Mouse (Mus musculus): Measurements from ENCODE around the gene Gpr137. TPM values are rescaled to one million over a fixed set of nuclear protein-coding genes. Genes with fewer than 3 reads are reported as not detected.
A peak's percentile ranks its signal among the peaks of the same experiment; 100 is the strongest.
"Not testable (repeated sequence)": the region's sequence is repeated elsewhere in the genome, so short reads cannot be mapped to it uniquely, and the experiment has no call there.

Gene Gpr137
- polyA plus RNA-seq (2015; fragmentation: Nextera tagmentation; extraction: Ambion mirVana), result 20.2 and 22.1 TPM in 2 replicates

GRCm38 (mm10) chr19:6942249-6942691 lies at the start of gene Gpr137:
TSS of gene Gpr137 (minus strand) at chr19:6942480.
- Histone ChIP-seq H3K27ac (ENCODE audit: low read length) (peak within 1 kb of the TSS; percentile 97), H3K4me3 (replicated peaks; ENCODE audit: low read length) (peak within 1 kb of the TSS; percentile 76), H3K4me1 (ENCODE audit: control insufficient read depth, insufficient read depth, low read length) (peaks cover 21% of the 10 kb centered on the region), H3K27me3 (ENCODE audit: control insufficient read depth, insufficient read depth, low read length) (no peaks in the 10 kb centered on the region), H3K4me2 (ENCODE audit: low read depth, low read length) (peak within 1 kb of the TSS; percentile 98), H3K9me3 (replicated peaks; ENCODE audit: control insufficient read depth, low read length) (no peaks in the 10 kb centered on the region), H3K36me3 (ENCODE audit: control insufficient read depth, insufficient read depth, low read length) (no peaks in the 10 kb centered on the region), H3K9ac (ENCODE audit: low read length) (peak within 1 kb of the TSS; percentile 93)
- WGBS, result 0% methylated on average over 27 of the region's 27 CpGs
- ATAC-seq (ENCODE audit: insufficient read depth, low FRiP score), result peak; percentile 92

- not testable (repeated sequence) for H3K27ac ChIP-seq (ENCODE audit: low read length); H3K36me3 ChIP-seq (ENCODE audit: control insufficient read depth, insufficient read depth, low read length); H3K4me2 ChIP-seq (ENCODE audit: low read depth, low read length); H3K27me3 ChIP-seq (ENCODE audit: control insufficient read depth, insufficient read depth, low read length); H3K4me3 ChIP-seq (replicated peaks; ENCODE audit: low read length); ATAC-seq (ENCODE audit: insufficient read depth, low FRiP score); H3K9ac ChIP-seq (ENCODE audit: low read length); H3K9me3 ChIP-seq (replicated peaks; ENCODE audit: control insufficient read depth, low read length)
- WGBS, result 88% methylated on average over 6 of the region's 6 CpGs
- peaks cover 37% of the 10 kb centered on the region for H3K4me1 ChIP-seq (ENCODE audit: control insufficient read depth, insufficient read depth, low read length)
Measured at GRCm38 (mm10) chr19:6991166-6991565, 48.9 kb upstream of the Gpr137 start.

GRCm38 (mm10) chr19:6990712-6991111 lies 48.4 kb upstream of the Gpr137 start:
- H3K9me3 ChIP-seq (replicated peaks; ENCODE audit: control insufficient read depth, low read length), result no peaks in the 10 kb centered on the region
- H3K4me1 ChIP-seq (ENCODE audit: control insufficient read depth, insufficient read depth, low read length), result peaks cover 41% of the 10 kb centered on the region
- peaks cover under 1% of the 10 kb centered on the region; the same call in 1 of the 2 replicates for H3K36me3 ChIP-seq (ENCODE audit: control insufficient read depth, insufficient read depth, low read length)
- H3K4me3 ChIP-seq (replicated peaks; ENCODE audit: low read length), result no peak overlapping the region
- no peaks in the 10 kb centered on the region for H3K27me3 ChIP-seq (ENCODE audit: control insufficient read depth, insufficient read depth, low read length)
- H3K4me2 ChIP-seq (ENCODE audit: low read depth, low read length), result no peak overlapping the region
- 85% methylated on average over 6 of the region's 6 CpGs for WGBS
- ATAC-seq (ENCODE audit: insufficient read depth, low FRiP score), result no peak
- H3K9ac ChIP-seq (ENCODE audit: low read length), result no peak overlapping the region
- no peak overlapping the region for H3K27ac ChIP-seq (ENCODE audit: low read length)

GRCm38 (mm10) chr19:6989251-6989650 lies 47.0 kb upstream of the Gpr137 start:
- 83% methylated on average over 8 of the region's 8 CpGs for WGBS
- Histone ChIP-seq H3K36me3 (ENCODE audit: control insufficient read depth, insufficient read depth, low read length) (peaks cover 11% of the 10 kb centered on the region), H3K9ac (ENCODE audit: low read length) (peak overlapping the region; percentile 1; the same call in 1 of the 2 replicates), H3K9me3 (replicated peaks; ENCODE audit: control insufficient read depth, low read length) (no peaks in the 10 kb centered on the region), H3K27ac (ENCODE audit: low read length) (no peak overlapping the region), H3K4me2 (ENCODE audit: low read depth, low read length) (no peak overlapping the region), H3K4me1 (ENCODE audit: control insufficient read depth, insufficient read depth, low read length) (peaks cover 29% of the 10 kb centered on the region), H3K4me3 (replicated peaks; ENCODE audit: low read length) (no peak overlapping the region), H3K27me3 (ENCODE audit: control insufficient read depth, insufficient read depth, low read length) (no peaks in the 10 kb centered on the region)
- ATAC-seq (ENCODE audit: insufficient read depth, low FRiP score), result no peak

- H3K9me3 ChIP-seq (replicated peaks; ENCODE audit: control insufficient read depth, low read length), result no peaks in the 10 kb centered on the region
- peaks cover 25% of the 10 kb centered on the region for H3K4me1 ChIP-seq (ENCODE audit: control insufficient read depth, insufficient read depth, low read length)
- H3K27me3 ChIP-seq (ENCODE audit: control insufficient read depth, insufficient read depth, low read length), result no peaks in the 10 kb centered on the region
- ATAC-seq (ENCODE audit: insufficient read depth, low FRiP score), result no peak
- peak overlapping the region; percentile 98 for H3K9ac ChIP-seq (ENCODE audit: low read length)
- H3K36me3 ChIP-seq (ENCODE audit: control insufficient read depth, insufficient read depth, low read length), result peaks cover 11% of the 10 kb centered on the region
- 4% methylated on average over 8 of the region's 8 CpGs for WGBS
- H3K4me3 ChIP-seq (replicated peaks; ENCODE audit: low read length), result peak overlapping the region; percentile 88
- peak overlapping the region; percentile 82 for H3K27ac ChIP-seq (ENCODE audit: low read length)
- peak overlapping the region; percentile 94 for H3K4me2 ChIP-seq (ENCODE audit: low read depth, low read length)
Measured at GRCm38 (mm10) chr19:6987904-6988285, 45.6 kb upstream of the Gpr137 start.

GRCm38 (mm10) chr19:6987061-6987903 lies 45.0 kb upstream of the Gpr137 start, which contains the start of gene Vegfb:
TSS of gene Vegfb (minus strand) at chr19:6987651.
- Histone ChIP-seq H3K27me3 (ENCODE audit: control insufficient read depth, insufficient read depth, low read length) (no peaks in the 10 kb centered on the region), H3K4me3 (replicated peaks; ENCODE audit: low read length) (peak within 1 kb of the TSS; percentile 88), H3K4me1 (ENCODE audit: control insufficient read depth, insufficient read depth, low read length) (peaks cover 22% of the 10 kb centered on the region), H3K36me3 (ENCODE audit: control insufficient read depth, insufficient read depth, low read length) (peaks cover 11% of the 10 kb centered on the region), H3K9me3 (replicated peaks; ENCODE audit: control insufficient read depth, low read length) (no peaks in the 10 kb centered on the region), H3K4me2 (ENCODE audit: low read depth, low read length) (peak within 1 kb of the TSS; percentile 94), H3K9ac (ENCODE audit: low read length) (peak within 1 kb of the TSS; percentile 98), H3K27ac (ENCODE audit: low read length) (peak within 1 kb of the TSS; percentile 82)
- ATAC-seq (ENCODE audit: insufficient read depth, low FRiP score), result peak; percentile 56
- under 1% methylated on average over 73 of the region's 85 CpGs for WGBS

GRCm38 (mm10) chr19:6985951-6986708 lies 43.9 kb upstream of the Gpr137 start:
- Histone ChIP-seq H3K4me3 (replicated peaks; ENCODE audit: low read length) (peak overlapping the region; percentile 88), H3K27me3 (ENCODE audit: control insufficient read depth, insufficient read depth, low read length) (no peaks in the 10 kb centered on the region), H3K4me2 (ENCODE audit: low read depth, low read length) (peak overlapping the region; percentile 94), H3K4me1 (ENCODE audit: control insufficient read depth, insufficient read depth, low read length) (peaks cover 23% of the 10 kb centered on the region), H3K36me3 (ENCODE audit: control insufficient read depth, insufficient read depth, low read length) (peaks cover 11% of the 10 kb centered on the region), H3K9ac (ENCODE audit: low read length) (peak overlapping the region; percentile 98), H3K9me3 (replicated peaks; ENCODE audit: control insufficient read depth, low read length) (no peaks in the 10 kb centered on the region), H3K27ac (ENCODE audit: low read length) (no peak overlapping the region)
- no peak for ATAC-seq (ENCODE audit: insufficient read depth, low FRiP score)
- WGBS, result 77% methylated on average over 10 of the region's 10 CpGs

- Histone ChIP-seq H3K9me3 (replicated peaks; ENCODE audit: control insufficient read depth, low read length) (no peaks in the 10 kb centered on the region), H3K4me3 (replicated peaks; ENCODE audit: low read length) (no peak overlapping the region), H3K4me1 (ENCODE audit: control insufficient read depth, insufficient read depth, low read length) (peaks cover 25% of the 10 kb centered on the region), H3K9ac (ENCODE audit: low read length) (no peak overlapping the region), H3K27me3 (ENCODE audit: control insufficient read depth, insufficient read depth, low read length) (no peaks in the 10 kb centered on the region), H3K27ac (ENCODE audit: low read length) (no peak overlapping the region), H3K4me2 (ENCODE audit: low read depth, low read length) (no peak overlapping the region), H3K36me3 (ENCODE audit: control insufficient read depth, insufficient read depth, low read length) (peaks cover 11% of the 10 kb centered on the region)
- WGBS, result 85% methylated on average over 19 of the region's 19 CpGs
- no peak for ATAC-seq (ENCODE audit: insufficient read depth, low FRiP score)
Measured at GRCm38 (mm10) chr19:6985300-6985699, 43.0 kb upstream of the Gpr137 start.

GRCm38 (mm10) chr19:6983621-6984020 lies 41.3 kb upstream of the Gpr137 start:
- no peak overlapping the region for H3K4me2 ChIP-seq (ENCODE audit: low read depth, low read length)
- no peak overlapping the region for H3K4me3 ChIP-seq (replicated peaks; ENCODE audit: low read length)
- peaks cover 33% of the 10 kb centered on the region for H3K4me1 ChIP-seq (ENCODE audit: control insufficient read depth, insufficient read depth, low read length)
- ATAC-seq (ENCODE audit: insufficient read depth, low FRiP score), result no peak
- H3K27me3 ChIP-seq (ENCODE audit: control insufficient read depth, insufficient read depth, low read length), result no peaks in the 10 kb centered on the region
- WGBS, result 93% methylated on average over 5 of the region's 5 CpGs
- H3K27ac ChIP-seq (ENCODE audit: low read length), result no peak overlapping the region
- H3K36me3 ChIP-seq (ENCODE audit: control insufficient read depth, insufficient read depth, low read length), result peaks cover 11% of the 10 kb centered on the region
- no peaks in the 10 kb centered on the region for H3K9me3 ChIP-seq (replicated peaks; ENCODE audit: control insufficient read depth, low read length)
- no peak overlapping the region for H3K9ac ChIP-seq (ENCODE audit: low read length)

Data from stomach, embryonic 16.5 days (tissue).